Mouse (Mus musculus) stomach, postnatal 0 days (tissue): Measurements from ENCODE around the gene Rrp36.

Source experiments
- CTCF ChIP-seq: IDR thresholded peaks from 2 replicates; pipeline ENCODE4 v1.5.1; 2016; ENCODE audit warnings: antibody characterized with exemption, low read depth, mild to moderate bottlenecking, moderate library complexity
- EP300 ChIP-seq: optimal IDR thresholded peaks from 2 replicates; pipeline ENCODE3; 2016; ENCODE audit warnings: antibody characterized with exemption

DNA sequence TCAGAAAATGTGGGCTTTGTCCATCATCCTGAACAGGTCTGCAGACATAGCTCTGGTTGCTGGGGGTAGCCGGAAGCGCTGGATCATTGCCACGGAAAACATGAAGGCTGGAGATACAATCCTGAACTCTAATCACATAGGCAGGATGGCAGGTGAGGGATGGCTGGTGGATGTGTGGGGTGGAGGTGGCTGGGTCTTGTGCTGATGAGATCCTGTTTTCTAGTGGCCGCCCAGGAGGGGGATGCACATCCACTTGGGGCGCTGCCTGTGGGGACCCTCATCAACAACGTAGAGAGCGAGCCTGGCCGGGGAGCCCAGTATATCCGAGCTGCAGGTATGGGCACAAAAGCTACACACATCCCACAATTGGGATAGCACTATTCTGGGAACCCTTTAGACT, 25.7 kb downstream of the Rrp36 start:
- no peak for TF ChIP-seq CTCF
- no peak for TF ChIP-seq EP300
